Mouse (Mus musculus) limb, embryonic 15.5 days (tissue): ENCODE data around the gene Fry. TPM values are rescaled to one million over a fixed set of nuclear protein-coding genes. Genes with fewer than 3 reads are reported as not detected.

Experiments used
- ATAC-seq: fragments of 200-750 bp; cut with Nextera tagmentation; 2 replicates; pipeline ENCODE4 v1.8.0; 2017; ENCODE audit warnings: low read depth, moderate TSS enrichment; ENCODE audit not compliant: insufficient number of reproducible peaks, low FRiP score, low TSS enrichment
- H3K27ac ChIP-seq: fragments of 300-500 bp; sonication (generic); 2 replicates; pipeline ENCODE4 v1.5.1; 2015; ENCODE audit warnings: moderate library complexity, mild to moderate bottlenecking, inconsistent platforms
- H3K27me3 ChIP-seq: fragments of 300-500 bp; sonication (generic); 2 replicates; pipeline ENCODE4 v1.6.1; 2015; ENCODE audit warnings: inconsistent platforms
- H3K36me3 ChIP-seq: fragments of 300-500 bp; sonication (generic); 2 replicates; pipeline ENCODE4 v1.6.1; 2015; ENCODE audit warnings: inconsistent platforms
- H3K4me1 ChIP-seq: fragments of 300-500 bp; sonication (generic); 2 replicates; pipeline ENCODE4 v1.6.1; 2015; ENCODE audit warnings: inconsistent platforms
- H3K4me2 ChIP-seq: fragments of 300-500 bp; sonication (generic); 2 replicates; pipeline ENCODE4 v1.6.1; 2015; ENCODE audit warnings: mild to moderate bottlenecking, inconsistent platforms
- H3K4me3 ChIP-seq: fragments of 300-500 bp; sonication (generic); 2 replicates; pipeline ENCODE4 v1.5.1; 2015; ENCODE audit warnings: mild to moderate bottlenecking, inconsistent platforms
- H3K9ac ChIP-seq: fragments of 300-500 bp; sonication (generic); 2 replicates; pipeline ENCODE4 v1.6.1; 2015; ENCODE audit warnings: inconsistent platforms
- H3K9me3 ChIP-seq: fragments of 300-500 bp; sonication (generic); 2 replicates; pipeline ENCODE4 v1.6.1; 2016; ENCODE audit warnings: inconsistent platforms
- WGBS: fragments of 180-500 bp; shearing (Covaris S2); methylation state at CpG from one replicate; pipeline ENCODE4 v1.1.7; 2015; 5-methylcytosine and 5-hydroxymethylcytosine counted together
- polyA plus RNA-seq: library from polyadenylated mRNA; unstranded; fragments of >200 nt; fragmentation: Nextera tagmentation; extraction: Ambion mirVana; gene quantifications from 2 replicates; pipeline ENCODE4 v1.2.1, GENCODE M21; 2015

Fry gene
- polyA plus RNA-seq, 1 experiment from 2014 or later: 9.5 TPM

DNA sequence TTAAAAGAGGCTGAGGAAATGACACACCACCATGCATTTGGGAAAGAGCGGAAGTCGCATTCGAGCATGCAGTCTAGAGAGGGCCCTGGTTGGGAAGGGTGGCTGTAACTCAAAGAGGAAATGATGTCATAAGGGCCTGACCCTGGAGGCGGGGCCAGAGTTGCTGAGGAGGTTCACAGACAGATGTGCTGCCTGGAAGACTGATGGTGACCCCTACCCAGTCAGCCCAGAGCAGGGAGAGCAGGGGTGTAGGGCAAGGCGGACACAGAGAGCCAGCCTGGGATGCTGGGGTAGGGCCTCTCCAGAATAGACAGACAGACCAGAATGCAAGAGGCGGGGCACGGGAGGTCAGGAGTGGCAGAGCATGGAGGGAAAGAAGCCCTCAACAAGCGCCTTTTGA lies 290.5 kb downstream of the Fry start:
- Histone ChIP-seq H3K27ac (0 out of 2 replicates have a peak overlapping the region, but pooled peaks have one; percentile 43), H3K9ac (no peak overlapping the region), H3K27me3 (no peaks in the 10 kb centered on the region), H3K36me3 (0 out of 2 replicates have a peak, but pooled peaks cover 3% of the 10 kb centered on the region), H3K9me3 (no peaks in the 10 kb centered on the region), H3K4me2 (no peak overlapping the region), H3K4me1 (peaks cover 12% of the 10 kb centered on the region), H3K4me3 (no peak overlapping the region)
- 68% methylated on average over 8 of the region's 8 CpGs for WGBS
- 0 out of 2 replicates have a peak, but pooled peaks have one; percentile 44 for ATAC-seq

DNA sequence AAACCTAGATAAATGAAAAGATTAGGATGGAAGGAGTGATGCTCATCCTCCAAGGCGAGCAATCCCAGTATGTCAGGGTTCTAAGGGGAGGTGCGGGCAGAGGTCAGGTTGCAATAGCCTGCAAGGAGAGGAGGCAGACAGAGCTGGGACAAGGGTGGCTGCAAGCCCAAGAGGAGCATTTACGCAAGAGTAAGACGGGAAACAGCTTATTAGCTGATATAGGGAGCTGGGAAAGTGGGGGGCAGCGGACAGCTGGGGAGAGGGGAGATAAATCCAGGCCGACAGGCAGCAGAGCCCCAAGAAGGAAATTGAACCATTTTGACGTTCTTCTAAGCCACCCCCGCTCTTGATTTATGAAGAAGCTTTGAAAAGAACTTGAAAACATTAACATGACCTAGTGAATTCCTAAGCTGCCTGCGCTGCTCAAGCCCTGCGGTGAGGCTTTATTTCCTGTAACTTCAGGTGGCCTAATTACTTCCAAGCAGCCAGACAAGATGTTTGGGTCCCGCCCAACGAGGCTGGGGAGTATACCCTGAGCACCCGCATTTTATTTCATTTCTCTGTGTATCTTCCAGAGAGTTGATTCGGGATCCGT lies 291.1 kb downstream of the Fry start:
- no peaks in the 10 kb centered on the region for H3K27me3 ChIP-seq

DNA sequence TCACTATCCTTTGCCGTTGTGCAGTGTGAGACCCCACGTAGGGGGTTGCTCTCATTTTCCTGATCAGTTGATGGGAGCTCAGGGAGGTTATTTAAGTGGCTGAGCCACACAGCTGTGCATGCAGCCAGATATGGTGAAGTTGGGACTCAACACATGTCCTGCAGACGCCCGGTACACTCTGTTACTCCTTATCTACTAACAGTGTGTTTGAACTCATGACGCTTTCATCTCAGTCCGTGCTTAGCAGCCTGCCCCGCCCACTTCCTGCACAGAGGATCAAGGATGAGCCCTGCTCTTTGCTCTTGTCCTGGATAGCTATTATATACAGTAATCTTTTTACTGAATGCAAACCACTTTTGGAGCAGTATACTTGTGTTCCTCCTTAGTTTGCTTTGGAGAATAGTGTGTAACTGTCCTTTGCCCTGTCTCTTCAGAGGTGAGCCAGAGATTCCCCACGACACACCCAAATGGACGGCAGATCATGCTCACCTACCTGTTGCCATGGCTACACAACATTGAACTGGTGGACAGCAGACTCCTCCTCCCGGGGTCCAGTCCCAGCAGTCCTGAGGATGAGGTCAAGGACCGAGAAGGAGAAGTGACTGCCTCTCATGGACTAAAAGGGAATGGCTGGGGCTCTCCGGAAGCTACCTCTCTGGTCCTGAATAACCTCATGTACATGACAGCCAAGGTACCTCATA lies 294.5 kb downstream of the Fry start:
- no peak for ATAC-seq
- Histone ChIP-seq H3K4me1 (peaks cover 12% of the 10 kb centered on the region), H3K4me2 (no peak overlapping the region), H3K4me3 (no peak overlapping the region), H3K36me3 (peaks cover 18% of the 10 kb centered on the region), H3K9me3 (peaks cover 5% of the 10 kb centered on the region; the same call in 1 of the 2 replicates), H3K27ac (no peak overlapping the region), H3K9ac (no peak overlapping the region), H3K27me3 (no peaks in the 10 kb centered on the region)
- 72% methylated on average over 12 of the region's 12 CpGs for WGBS

More for the DNA sequence above, 291.1 kb downstream of the Fry start:
- Histone ChIP-seq H3K27ac (0 out of 2 replicates have a peak overlapping the region, but pooled peaks have one; percentile 43), H3K4me1 (peaks cover 12% of the 10 kb centered on the region), H3K36me3 (peaks cover 6% of the 10 kb centered on the region), H3K4me3 (no peak overlapping the region), H3K9ac (no peak overlapping the region), H3K4me2 (no peak overlapping the region), H3K9me3 (no peaks in the 10 kb centered on the region; the same call in 1 of the 2 replicates)
- ATAC-seq: no peak
- WGBS: 25% methylated on average over 15 of the region's 15 CpGs

DNA sequence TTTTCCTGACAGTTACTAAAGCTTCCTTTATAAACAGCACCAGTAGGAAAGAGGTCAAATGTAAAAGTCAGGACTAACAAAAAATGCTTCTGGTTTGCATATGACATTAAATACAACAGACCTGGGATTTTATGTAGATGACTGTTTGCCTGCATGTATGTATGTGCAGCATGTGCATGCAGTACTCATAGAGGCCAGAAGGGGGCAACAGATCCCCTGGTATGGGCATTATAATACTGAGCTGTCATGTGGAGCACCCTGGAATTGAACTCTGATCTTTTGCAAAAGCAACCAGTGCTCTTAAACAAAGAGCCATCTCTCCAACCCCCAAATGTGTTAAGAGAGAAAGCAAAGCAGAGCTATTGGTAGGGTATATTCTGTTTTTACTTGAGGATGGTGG lies 296.4 kb downstream of the Fry start:
- Histone ChIP-seq H3K4me2 (no peak overlapping the region), H3K36me3 (peaks cover 18% of the 10 kb centered on the region), H3K27ac (no peak overlapping the region), H3K27me3 (no peaks in the 10 kb centered on the region), H3K9me3 (peaks cover 5% of the 10 kb centered on the region; the same call in 1 of the 2 replicates), H3K4me3 (no peak overlapping the region), H3K4me1 (peaks cover 2% of the 10 kb centered on the region; the same call in 1 of the 2 replicates), H3K9ac (no peak overlapping the region)
- no peak for ATAC-seq

DNA sequence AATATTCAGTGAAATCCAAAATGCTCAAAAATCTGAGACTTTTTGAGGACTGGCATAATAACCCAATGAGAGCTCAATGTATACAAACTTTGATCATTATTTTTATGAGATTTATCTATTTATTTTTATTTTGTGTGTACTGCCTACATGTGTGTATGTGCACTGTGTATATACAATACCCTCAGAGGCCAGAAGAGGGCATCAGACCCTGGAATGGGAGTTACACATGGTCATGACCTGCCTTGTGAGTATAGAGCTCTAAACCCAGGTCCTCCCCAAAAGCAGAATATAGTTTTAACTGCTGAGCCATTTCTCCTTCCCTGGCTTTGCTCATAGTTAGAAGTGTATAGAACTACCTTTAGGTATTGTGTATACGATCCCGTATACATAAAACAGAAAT lies 298.8 kb downstream of the Fry start:
- H3K4me1 ChIP-seq: no peaks in the 10 kb centered on the region
- no peak overlapping the region for H3K4me3 ChIP-seq
- no peaks in the 10 kb centered on the region for H3K27me3 ChIP-seq
- peaks cover 18% of the 10 kb centered on the region for H3K36me3 ChIP-seq
- no peak overlapping the region for H3K27ac ChIP-seq
- H3K9ac ChIP-seq: no peak overlapping the region
- peaks cover 5% of the 10 kb centered on the region; the same call in 1 of the 2 replicates for H3K9me3 ChIP-seq
- H3K4me2 ChIP-seq: no peak overlapping the region
- no peak for ATAC-seq
- WGBS: 94% methylated on average over 2 of the region's 2 CpGs

- no peaks in the 10 kb centered on the region for H3K27me3 ChIP-seq
- no peak overlapping the region for H3K27ac ChIP-seq
- H3K4me1 ChIP-seq: no peaks in the 10 kb centered on the region
- peaks cover 18% of the 10 kb centered on the region for H3K36me3 ChIP-seq
- H3K4me3 ChIP-seq: no peak overlapping the region
- H3K9me3 ChIP-seq: peaks cover 5% of the 10 kb centered on the region; the same call in 1 of the 2 replicates
- WGBS: 18% methylated on average over 6 of the region's 6 CpGs
- H3K9ac ChIP-seq: no peak overlapping the region
- no peak overlapping the region for H3K4me2 ChIP-seq
- no peak for ATAC-seq
These were observed 299.6 kb downstream of the Fry start for GRCm38 (mm10) chr5:150418035-150418434.

GRCm38 (mm10) chr5:150425038-150425437 lies 306.6 kb downstream of the Fry start:
- H3K4me2 ChIP-seq: no peak overlapping the region
- ATAC-seq: no peak
- H3K4me1 ChIP-seq: no peaks in the 10 kb centered on the region
- no peak overlapping the region for H3K9ac ChIP-seq
- no peak overlapping the region for H3K4me3 ChIP-seq
- no peaks in the 10 kb centered on the region for H3K9me3 ChIP-seq
- 79% methylated on average over 5 of the region's 5 CpGs for WGBS
- H3K27ac ChIP-seq: no peak overlapping the region
- peaks cover 12% of the 10 kb centered on the region; the same call in 1 of the 2 replicates for H3K36me3 ChIP-seq
- H3K27me3 ChIP-seq: no peaks in the 10 kb centered on the region

- H3K4me1 ChIP-seq: no peaks in the 10 kb centered on the region
- peaks cover 19% of the 10 kb centered on the region; the same call in 1 of the 2 replicates for H3K36me3 ChIP-seq
- no peak for ATAC-seq
- no peak overlapping the region for H3K4me3 ChIP-seq
- H3K9me3 ChIP-seq: no peaks in the 10 kb centered on the region
- H3K4me2 ChIP-seq: no peak overlapping the region
- 78% methylated on average over 3 of the region's 3 CpGs for WGBS
- H3K9ac ChIP-seq: no peak overlapping the region
- H3K27me3 ChIP-seq: no peaks in the 10 kb centered on the region
- no peak overlapping the region for H3K27ac ChIP-seq
These were observed 308.1 kb downstream of the Fry start for GRCm38 (mm10) chr5:150426595-150426994.

- ATAC-seq: no peak
- H3K9ac ChIP-seq: no peak overlapping the region
- no peaks in the 10 kb centered on the region for H3K4me1 ChIP-seq
- peaks cover 31% of the 10 kb centered on the region for H3K36me3 ChIP-seq
- H3K27ac ChIP-seq: no peak overlapping the region
- no peak overlapping the region for H3K4me2 ChIP-seq
- H3K27me3 ChIP-seq: no peaks in the 10 kb centered on the region
- H3K9me3 ChIP-seq: no peaks in the 10 kb centered on the region
- H3K4me3 ChIP-seq: no peak overlapping the region
- WGBS: 93% methylated on average over 7 of the region's 7 CpGs
These were observed 312.8 kb downstream of the Fry start for GRCm38 (mm10) chr5:150431286-150431685.

DNA sequence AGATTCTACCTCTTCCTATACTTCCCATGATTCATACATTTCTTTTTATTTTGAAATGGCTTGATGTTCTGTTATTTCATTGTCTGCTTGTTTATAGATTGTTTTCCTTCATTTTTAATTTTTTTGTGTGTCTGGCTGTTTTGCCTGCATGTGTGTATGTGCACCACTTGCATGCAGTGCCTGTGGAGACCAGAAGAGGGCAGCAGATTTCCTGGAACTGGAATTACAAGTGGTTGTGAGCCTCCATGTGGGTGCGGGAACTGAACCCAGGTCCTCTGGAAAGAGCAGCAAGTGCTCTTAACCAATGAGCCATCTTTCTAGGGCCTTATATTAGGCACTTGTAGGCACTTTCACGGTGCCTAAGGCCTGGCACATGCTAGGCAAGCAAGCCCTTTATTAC lies 314.5 kb downstream of the Fry start:
- Histone ChIP-seq H3K4me2 (no peak overlapping the region), H3K36me3 (peaks cover 28% of the 10 kb centered on the region), H3K9me3 (no peaks in the 10 kb centered on the region), H3K4me1 (no peaks in the 10 kb centered on the region), H3K27ac (no peak overlapping the region), H3K27me3 (no peaks in the 10 kb centered on the region), H3K9ac (no peak overlapping the region), H3K4me3 (no peak overlapping the region)
- no peak for ATAC-seq
- 92% methylated on average over 2 of the region's 2 CpGs for WGBS

DNA sequence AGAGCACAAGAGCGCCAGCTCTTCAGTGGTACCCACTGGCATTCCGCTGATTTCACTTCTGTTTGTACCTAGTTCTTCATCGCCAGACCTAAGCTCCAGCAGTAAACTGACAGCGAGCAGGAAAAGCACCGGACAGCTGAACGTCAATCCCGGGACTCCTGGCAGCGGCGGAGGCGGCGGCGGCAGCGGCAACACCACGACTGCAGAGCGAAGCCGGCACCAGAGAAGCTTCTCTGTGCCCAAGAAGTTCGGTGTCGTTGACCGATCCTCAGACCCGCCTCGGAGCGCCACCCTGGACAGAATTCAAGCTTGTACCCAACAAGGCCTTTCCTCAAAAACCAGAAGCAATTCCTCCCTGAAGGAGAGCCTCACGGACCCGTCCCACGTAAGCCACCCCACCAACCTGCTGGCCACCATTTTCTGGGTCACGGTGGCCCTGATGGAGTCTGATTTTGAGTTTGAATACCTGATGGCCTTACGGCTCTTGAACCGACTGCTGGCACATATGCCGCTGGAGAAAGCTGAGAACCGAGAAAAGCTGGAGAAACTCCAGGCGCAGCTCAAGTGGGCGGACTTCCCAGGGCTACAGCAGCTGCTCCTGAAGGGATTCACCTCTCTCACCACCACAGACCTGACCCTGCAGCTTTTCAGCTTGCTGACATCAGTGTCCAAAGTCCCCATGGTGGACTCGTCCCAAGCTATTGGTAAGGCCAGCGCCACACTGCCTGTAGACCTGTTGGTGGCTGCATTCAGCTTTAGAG lies 318.4 kb downstream of the Fry start:
- H3K36me3 ChIP-seq: peaks cover 27% of the 10 kb centered on the region
- no peaks in the 10 kb centered on the region for H3K27me3 ChIP-seq
- H3K9me3 ChIP-seq: no peaks in the 10 kb centered on the region
- 28% methylated on average over 34 of the region's 34 CpGs for WGBS
- H3K9ac ChIP-seq: peak overlapping the region; percentile 17; the same call in 1 of the 2 replicates
- H3K4me1 ChIP-seq: no peaks in the 10 kb centered on the region
- ATAC-seq: no peak
- peak overlapping the region; percentile 56 for H3K4me2 ChIP-seq
- H3K27ac ChIP-seq: no peak overlapping the region
- peak overlapping the region; percentile 34 for H3K4me3 ChIP-seq

DNA sequence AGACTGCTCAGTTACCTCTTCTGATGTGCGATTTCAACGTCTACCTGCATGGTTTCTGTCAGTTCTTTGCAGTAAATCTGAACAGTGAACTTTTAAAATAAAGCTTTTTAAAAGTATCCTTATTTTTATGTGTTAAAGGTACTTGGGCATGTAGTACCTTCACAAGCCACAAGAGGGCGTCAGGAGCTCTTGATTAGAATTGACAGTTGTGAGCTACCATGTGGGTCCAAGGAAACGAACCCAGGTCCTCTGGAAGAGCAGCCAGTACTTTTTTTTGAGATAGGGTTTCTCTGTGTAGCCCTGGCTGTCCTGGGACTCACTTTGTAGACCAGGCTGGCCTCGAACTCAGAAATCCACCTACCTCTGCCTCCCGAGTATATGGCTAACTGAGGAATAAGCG lies 323.2 kb downstream of the Fry start:
- WGBS: 39% methylated on average over 7 of the region's 7 CpGs
- no peaks in the 10 kb centered on the region for H3K9me3 ChIP-seq

More for the DNA sequence above, 323.2 kb downstream of the Fry start:
- H3K36me3 ChIP-seq: 0 out of 2 replicates have a peak, but pooled peaks cover 7% of the 10 kb centered on the region
- H3K27me3 ChIP-seq: no peaks in the 10 kb centered on the region
- H3K27ac ChIP-seq: no peak overlapping the region
- H3K9ac ChIP-seq: no peak overlapping the region
- no peaks in the 10 kb centered on the region for H3K4me1 ChIP-seq
- no peak for ATAC-seq
- no peak overlapping the region for H3K4me2 ChIP-seq
- no peak overlapping the region for H3K4me3 ChIP-seq
